Mouse (Mus musculus): ENCODE results near the gene Focad. TPM values are rescaled to one million over a fixed set of nuclear protein-coding genes. Genes with fewer than 3 reads are reported as not detected.

The Focad gene
- polyA plus RNA-seq, 1 experiment from 2014 or later: 3.4 TPM

GRCm38 (mm10) chr4:88261349-88261748 lies 166.9 kb downstream of the Focad start:
- TF ChIP-seq EP300 (IDR thresholded peaks at IDR 0.05; ENCODE audit: low read depth) (no peak), CTCF (IDR thresholded peaks at IDR 0.05; ENCODE audit: low read depth) (no peak)
- Histone ChIP-seq H3K4me2 (ENCODE audit: low read depth, low read length) (no peak overlapping the region), H3K4me3 (ENCODE audit: low read depth, low read length) (no peak overlapping the region), H3K36me3 (replicated peaks; ENCODE audit: insufficient read depth, low read length) (no peaks in the 10 kb centered on the region), H3K9me3 (ENCODE audit: low read length) (no peaks in the 10 kb centered on the region), H3K27ac (ENCODE audit: low read depth) (no peak overlapping the region), H3K9ac (replicated peaks) (no peak overlapping the region), H3K4me1 (ENCODE audit: insufficient read depth) (no peaks in the 10 kb centered on the region), H3K27me3 (ENCODE audit: insufficient read depth, low read length) (no peaks in the 10 kb centered on the region)
- DNase-seq: no peak
- ATAC-seq: no peak
- 84% methylated on average over 5 of the region's 5 CpGs for WGBS (ENCODE audit: insufficient replicate concordance)

GRCm38 (mm10) chr4:88264536-88264935 lies 170.1 kb downstream of the Focad start:
- H3K4me2 ChIP-seq (ENCODE audit: low read depth, low read length): no peak overlapping the region
- 86% methylated on average over 1 of the region's 1 CpGs for WGBS (ENCODE audit: insufficient replicate concordance)
- no peaks in the 10 kb centered on the region for H3K4me1 ChIP-seq (ENCODE audit: insufficient read depth)
- TF ChIP-seq EP300 (IDR thresholded peaks at IDR 0.05; ENCODE audit: low read depth): no peak
- TF ChIP-seq CTCF (IDR thresholded peaks at IDR 0.05; ENCODE audit: low read depth): no peak
- no peak overlapping the region for H3K4me3 ChIP-seq (ENCODE audit: low read depth, low read length)
- no peak overlapping the region for H3K9ac ChIP-seq (replicated peaks)
- no peaks in the 10 kb centered on the region for H3K36me3 ChIP-seq (replicated peaks; ENCODE audit: insufficient read depth, low read length)
- H3K9me3 ChIP-seq (ENCODE audit: low read length): no peaks in the 10 kb centered on the region
- H3K27ac ChIP-seq (ENCODE audit: low read depth): no peak overlapping the region
- DNase-seq: no peak
- no peak for ATAC-seq
- no peaks in the 10 kb centered on the region for H3K27me3 ChIP-seq (ENCODE audit: insufficient read depth, low read length)

DNA sequence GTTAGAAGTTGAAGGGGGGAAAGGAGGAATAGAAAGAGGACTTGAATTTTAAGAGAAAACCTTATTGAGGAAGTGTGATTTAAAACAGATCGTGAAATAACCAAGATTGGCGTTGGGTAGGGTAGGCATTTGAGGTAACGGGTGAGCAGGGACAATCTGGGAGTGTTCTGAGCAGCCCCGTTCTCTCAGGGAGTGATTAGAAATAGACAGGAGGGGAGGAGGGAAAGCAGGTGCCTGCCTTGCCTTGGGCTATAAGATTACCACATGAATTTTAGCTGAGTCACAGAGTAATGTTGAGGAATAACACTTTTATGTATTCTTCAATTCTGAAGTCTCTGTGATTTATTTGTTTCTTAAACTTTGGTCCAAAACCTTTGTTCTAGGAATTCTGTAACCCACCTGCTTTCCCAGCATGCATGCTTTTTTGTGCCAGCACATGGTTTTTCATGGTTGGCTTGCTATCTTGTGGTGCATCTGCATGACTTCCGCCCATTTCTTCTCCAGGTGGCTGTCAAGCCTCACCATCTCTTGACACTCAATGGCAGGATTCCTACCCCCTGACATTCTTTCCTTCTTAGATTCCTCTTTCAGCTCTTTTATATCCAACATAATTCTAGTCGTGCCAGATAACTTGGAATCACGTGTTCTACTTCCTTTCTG lies 176.1 kb downstream of the Focad start:
- H3K9ac ChIP-seq (replicated peaks): no peak overlapping the region
- no peaks in the 10 kb centered on the region for H3K27me3 ChIP-seq (ENCODE audit: insufficient read depth, low read length)
- DNase-seq (no peak), ATAC-seq (no peak)
- no peaks in the 10 kb centered on the region for H3K9me3 ChIP-seq (ENCODE audit: low read length)
- TF ChIP-seq EP300 (IDR thresholded peaks at IDR 0.05; ENCODE audit: low read depth) (no peak), CTCF (IDR thresholded peaks at IDR 0.05; ENCODE audit: low read depth) (no peak)
- 70% methylated on average over 7 of the region's 7 CpGs for WGBS (ENCODE audit: insufficient replicate concordance)
- no peak overlapping the region for H3K4me2 ChIP-seq (ENCODE audit: low read depth, low read length)
- H3K4me1 ChIP-seq (ENCODE audit: insufficient read depth): no peaks in the 10 kb centered on the region
- H3K36me3 ChIP-seq (replicated peaks; ENCODE audit: insufficient read depth, low read length): no peaks in the 10 kb centered on the region
- no peak overlapping the region for H3K4me3 ChIP-seq (ENCODE audit: low read depth, low read length)
- no peak overlapping the region for H3K27ac ChIP-seq (ENCODE audit: low read depth)

- H3K9me3 ChIP-seq (ENCODE audit: low read length): no peaks in the 10 kb centered on the region
- no peaks in the 10 kb centered on the region for H3K27me3 ChIP-seq (ENCODE audit: insufficient read depth, low read length)
- H3K27ac ChIP-seq (ENCODE audit: low read depth): no peak overlapping the region; the same call in 1 of the 2 replicates
- TF ChIP-seq CTCF (IDR thresholded peaks at IDR 0.05; ENCODE audit: low read depth) (no peak), EP300 (IDR thresholded peaks at IDR 0.05; ENCODE audit: low read depth) (no peak)
- WGBS (ENCODE audit: insufficient replicate concordance): 37% methylated on average over 6 of the region's 6 CpGs
- H3K36me3 ChIP-seq (replicated peaks; ENCODE audit: insufficient read depth, low read length): no peaks in the 10 kb centered on the region
- no peak overlapping the region for H3K9ac ChIP-seq (replicated peaks)
- ATAC-seq (peak; percentile 31; the same call in 1 of the 2 replicates), DNase-seq (no peak)
- H3K4me3 ChIP-seq (ENCODE audit: low read depth, low read length): no peak overlapping the region
- H3K4me1 ChIP-seq (ENCODE audit: insufficient read depth): no peaks in the 10 kb centered on the region
- H3K4me2 ChIP-seq (ENCODE audit: low read depth, low read length): peak overlapping the region; percentile 22; the same call in 1 of the 2 replicates
Observed at GRCm38 (mm10) chr4:88275571-88276041, 181.2 kb downstream of the Focad start.

DNA sequence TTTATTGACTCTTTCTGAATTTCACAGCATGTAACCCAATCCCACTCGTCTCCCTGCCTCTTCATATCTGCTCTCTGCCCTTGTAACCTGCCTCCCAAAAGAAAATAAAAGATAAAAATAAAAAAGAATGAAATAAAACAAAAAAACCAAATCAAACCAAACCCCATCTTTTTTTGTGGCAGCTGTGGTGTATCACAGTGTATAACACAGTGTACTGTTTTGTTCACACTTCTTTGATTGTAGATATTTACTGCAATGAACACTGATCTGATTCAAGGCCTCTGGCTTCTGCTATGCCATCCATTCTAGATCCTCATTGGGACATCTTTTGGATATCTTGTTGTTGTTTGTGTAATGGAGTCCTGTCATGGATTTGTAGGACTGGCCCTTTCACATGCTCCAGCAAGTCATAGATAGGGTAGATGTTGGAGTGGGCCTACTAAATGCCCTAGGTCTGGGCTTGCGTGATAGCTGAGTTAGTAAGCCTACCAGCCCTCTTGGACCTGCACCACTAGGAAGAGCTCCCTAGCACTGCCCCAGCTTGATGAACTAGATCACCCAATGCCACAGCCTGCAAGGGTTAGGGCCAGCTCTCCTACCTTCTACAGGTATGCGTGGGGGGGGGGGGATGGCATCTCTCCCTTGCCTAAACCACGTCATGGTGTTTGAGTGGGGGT lies 181.8 kb downstream of the Focad start:
- Histone ChIP-seq H3K27me3 (ENCODE audit: insufficient read depth, low read length) (no peaks in the 10 kb centered on the region), H3K4me2 (ENCODE audit: low read depth, low read length) (no peak overlapping the region), H3K9ac (replicated peaks) (no peak overlapping the region), H3K4me3 (ENCODE audit: low read depth, low read length) (no peak overlapping the region), H3K27ac (ENCODE audit: low read depth) (no peak overlapping the region), H3K4me1 (ENCODE audit: insufficient read depth) (no peaks in the 10 kb centered on the region), H3K36me3 (replicated peaks; ENCODE audit: insufficient read depth, low read length) (no peaks in the 10 kb centered on the region), H3K9me3 (ENCODE audit: low read length) (no peaks in the 10 kb centered on the region)
- ATAC-seq (no peak), DNase-seq (no peak)
- TF ChIP-seq CTCF (IDR thresholded peaks at IDR 0.05; ENCODE audit: low read depth) (no peak), EP300 (IDR thresholded peaks at IDR 0.05; ENCODE audit: low read depth) (no peak)
- WGBS (ENCODE audit: insufficient replicate concordance): 71% methylated on average over 4 of the region's 4 CpGs

DNA sequence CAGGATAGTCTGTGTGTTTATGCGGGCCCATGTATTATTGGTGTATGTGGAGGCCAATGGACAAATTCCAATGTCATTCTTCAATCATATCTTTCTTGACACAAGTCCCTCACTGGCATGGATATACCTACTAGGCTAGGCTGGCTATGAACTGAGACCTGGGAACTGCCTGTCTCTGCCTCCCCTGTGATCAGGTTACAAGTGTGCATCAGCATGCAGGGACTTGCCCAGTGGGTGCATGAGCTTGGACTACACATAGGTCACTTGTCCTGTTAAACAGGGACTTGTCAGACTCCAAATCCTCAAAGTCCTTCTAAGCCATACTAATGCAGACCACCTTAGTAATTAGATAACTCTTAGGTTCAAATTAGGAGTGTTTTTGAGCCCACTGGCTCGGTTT lies 184.1 kb downstream of the Focad start:
- H3K4me1 ChIP-seq (ENCODE audit: insufficient read depth): no peaks in the 10 kb centered on the region
- WGBS (ENCODE audit: insufficient replicate concordance): 86% methylated on average over 2 of the region's 2 CpGs
- H3K9ac ChIP-seq (replicated peaks): no peak overlapping the region
- H3K9me3 ChIP-seq (ENCODE audit: low read length): no peaks in the 10 kb centered on the region
- H3K27me3 ChIP-seq (ENCODE audit: insufficient read depth, low read length): no peaks in the 10 kb centered on the region
- H3K27ac ChIP-seq (ENCODE audit: low read depth): no peak overlapping the region
- DNase-seq (no peak), ATAC-seq (no peak)
- no peaks in the 10 kb centered on the region for H3K36me3 ChIP-seq (replicated peaks; ENCODE audit: insufficient read depth, low read length)
- no peak overlapping the region for H3K4me2 ChIP-seq (ENCODE audit: low read depth, low read length)
- no peak for TF ChIP-seq EP300 (IDR thresholded peaks at IDR 0.05; ENCODE audit: low read depth)
- TF ChIP-seq CTCF (IDR thresholded peaks at IDR 0.05; ENCODE audit: low read depth): no peak
- H3K4me3 ChIP-seq (ENCODE audit: low read depth, low read length): no peak overlapping the region
